Mouse (Mus musculus): ENCODE results near the gene Eif5a. TPM values are rescaled to one million over a fixed set of nuclear protein-coding genes. Genes with fewer than 3 reads are reported as not detected.

The Eif5a gene
- polyA plus RNA-seq, 1 experiment = 2,079 TPM

DNA sequence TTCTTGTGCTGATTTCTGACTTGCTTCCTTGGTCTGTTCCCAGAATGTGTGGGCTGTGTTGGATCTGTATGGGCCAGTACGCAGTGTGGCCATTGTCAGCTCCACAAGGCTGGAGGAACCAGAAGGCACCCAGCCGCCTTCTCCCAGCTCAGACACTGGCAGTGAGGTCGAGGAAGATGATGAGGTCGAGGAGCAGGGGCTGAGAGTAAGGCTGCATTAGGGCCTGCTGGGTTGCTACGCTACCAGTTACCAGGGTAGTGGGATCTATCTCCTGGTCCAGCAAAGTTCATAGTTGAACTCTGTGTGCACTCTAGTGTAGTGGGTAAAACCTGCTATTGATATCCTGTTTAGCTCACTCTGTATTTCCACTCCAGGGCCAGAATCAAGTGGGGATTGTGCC is 12.6 kb downstream of the Eif5a start:
- H3K27me3 ChIP-seq (replicated peaks) = no peaks in the 10 kb centered on the region
- no peak overlapping the region for H3K4me3 ChIP-seq (replicated peaks)
- peaks cover 15% of the 10 kb centered on the region for H3K4me1 ChIP-seq
- TF ChIP-seq FLI1 (IDR thresholded peaks at IDR 0.05; ENCODE audit: low read length) (no peak), GATA1 (IDR thresholded peaks at IDR 0.05; ENCODE audit: borderline replicate concordance, low read length) (no peak)
- H3K9me3 ChIP-seq = no peaks in the 10 kb centered on the region
- peaks cover 92% of the 10 kb centered on the region for H3K36me3 ChIP-seq (replicated peaks; ENCODE audit: low read length)

DNA sequence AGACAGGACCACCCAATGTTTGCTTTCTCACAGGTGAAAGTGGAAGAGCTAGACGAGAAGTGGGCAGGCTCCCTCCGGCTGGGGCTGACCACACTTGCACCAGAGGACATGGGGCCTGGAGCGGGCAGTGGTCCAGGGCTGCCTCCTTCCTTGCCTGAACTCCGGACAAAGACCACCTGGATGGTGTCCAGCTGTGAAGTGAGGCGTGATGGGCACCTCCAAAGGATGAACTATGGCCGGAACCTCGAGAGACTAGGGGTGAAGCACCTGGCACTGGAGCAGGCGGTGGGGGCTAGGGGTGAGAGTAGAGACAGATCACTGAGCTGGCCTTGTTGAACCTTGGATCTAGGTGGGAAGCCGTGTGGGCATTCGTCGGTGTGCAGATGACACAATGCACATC is 13.1 kb downstream of the Eif5a start:
- H3K27me3 ChIP-seq (replicated peaks) = no peaks in the 10 kb centered on the region
- H3K4me1 ChIP-seq = peaks cover 15% of the 10 kb centered on the region
- H3K9me3 ChIP-seq = no peaks in the 10 kb centered on the region
- TF ChIP-seq FLI1 (IDR thresholded peaks at IDR 0.05; ENCODE audit: low read length) (no peak), GATA1 (IDR thresholded peaks at IDR 0.05; ENCODE audit: borderline replicate concordance, low read length) (no peak)
- no peak overlapping the region for H3K4me3 ChIP-seq (replicated peaks)
- H3K36me3 ChIP-seq (replicated peaks; ENCODE audit: low read length) = peaks cover 97% of the 10 kb centered on the region

DNA sequence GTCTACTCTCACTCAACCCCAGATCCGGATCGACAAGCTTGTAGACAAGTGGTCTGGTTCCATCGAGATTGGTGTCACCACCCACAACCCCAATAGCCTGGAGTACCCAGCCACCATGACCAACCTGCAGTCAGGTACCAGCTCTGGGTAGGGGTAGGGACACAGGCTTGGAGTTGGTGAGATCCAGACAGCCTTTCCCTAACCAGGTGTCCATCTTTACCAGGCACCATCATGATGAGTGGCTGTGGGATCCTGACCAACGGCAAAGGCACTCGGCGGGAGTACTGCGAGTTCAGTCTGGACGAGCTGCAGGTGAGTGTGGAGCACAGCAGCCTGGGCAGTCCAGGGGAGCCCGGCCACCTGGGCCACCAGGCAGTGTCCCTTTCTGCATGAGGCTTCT is 17.4 kb downstream of the Eif5a start:
- Histone ChIP-seq H3K4me1 (peaks cover 39% of the 10 kb centered on the region), H3K36me3 (replicated peaks; ENCODE audit: low read length) (peaks cover 63% of the 10 kb centered on the region), H3K27me3 (replicated peaks) (no peaks in the 10 kb centered on the region), H3K9me3 (no peaks in the 10 kb centered on the region), H3K4me3 (replicated peaks) (no peak overlapping the region)
- no peak for TF ChIP-seq GATA1 (IDR thresholded peaks at IDR 0.05; ENCODE audit: borderline replicate concordance, low read length)
- TF ChIP-seq FLI1 (IDR thresholded peaks at IDR 0.05; ENCODE audit: low read length) = no peak

DNA sequence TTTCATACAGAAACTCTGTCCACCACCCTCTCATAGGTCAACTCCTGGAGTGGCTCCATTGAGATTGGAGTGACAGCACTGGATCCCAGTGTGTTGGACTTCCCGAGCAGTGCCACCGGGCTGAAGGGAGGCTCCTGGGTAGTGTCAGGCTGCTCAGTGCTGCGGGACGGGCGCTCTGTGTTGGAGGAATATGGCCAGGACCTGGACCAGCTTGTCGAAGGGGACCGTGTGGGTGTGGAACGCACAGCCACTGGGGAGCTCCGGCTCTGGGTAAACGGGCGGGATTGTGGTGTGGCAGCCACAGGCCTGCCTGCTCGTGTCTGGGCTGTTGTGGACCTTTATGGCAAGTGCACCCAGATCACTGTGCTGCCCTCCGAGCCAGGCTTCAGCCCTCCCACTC is 18.8 kb downstream of the Eif5a start:
- Histone ChIP-seq H3K36me3 (replicated peaks; ENCODE audit: low read length) (peaks cover 50% of the 10 kb centered on the region), H3K4me3 (replicated peaks) (peak overlapping the region; percentile 97), H3K9me3 (no peaks in the 10 kb centered on the region), H3K4me1 (peaks cover 52% of the 10 kb centered on the region), H3K27me3 (replicated peaks) (no peaks in the 10 kb centered on the region)
- no peak for TF ChIP-seq FLI1 (IDR thresholded peaks at IDR 0.05; ENCODE audit: low read length)
- no peak for TF ChIP-seq GATA1 (IDR thresholded peaks at IDR 0.05; ENCODE audit: borderline replicate concordance, low read length)

DNA sequence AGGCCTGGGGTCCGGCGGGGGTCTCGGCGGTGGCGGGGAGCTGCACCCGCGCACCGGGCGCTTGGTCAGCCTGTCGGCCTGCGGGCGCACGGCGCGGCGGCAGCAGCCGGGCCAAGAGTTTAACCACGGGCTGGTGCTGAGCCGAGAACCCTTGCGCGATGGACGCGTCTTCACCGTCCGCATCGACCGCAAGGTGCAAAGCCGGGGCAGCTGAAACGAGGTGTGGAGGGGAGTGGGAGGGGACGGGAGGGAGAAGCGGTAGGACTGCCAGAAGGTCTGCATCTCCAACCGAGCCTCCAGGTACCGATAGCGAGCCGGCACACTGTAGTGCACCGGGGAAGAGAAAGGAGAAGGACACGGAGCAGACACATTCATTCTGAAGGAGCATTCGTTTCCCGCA is 19.8 kb downstream of the Eif5a start:
- TF ChIP-seq GATA1 (IDR thresholded peaks at IDR 0.05; ENCODE audit: borderline replicate concordance, low read length) = no peak
- TF ChIP-seq FLI1 (IDR thresholded peaks at IDR 0.05; ENCODE audit: low read length) = no peak
- Histone ChIP-seq H3K4me3 (replicated peaks) (peak overlapping the region; percentile 97), H3K27me3 (replicated peaks) (no peaks in the 10 kb centered on the region), H3K9me3 (no peaks in the 10 kb centered on the region), H3K4me1 (peaks cover 55% of the 10 kb centered on the region), H3K36me3 (replicated peaks; ENCODE audit: low read length) (peaks cover 40% of the 10 kb centered on the region)

DNA sequence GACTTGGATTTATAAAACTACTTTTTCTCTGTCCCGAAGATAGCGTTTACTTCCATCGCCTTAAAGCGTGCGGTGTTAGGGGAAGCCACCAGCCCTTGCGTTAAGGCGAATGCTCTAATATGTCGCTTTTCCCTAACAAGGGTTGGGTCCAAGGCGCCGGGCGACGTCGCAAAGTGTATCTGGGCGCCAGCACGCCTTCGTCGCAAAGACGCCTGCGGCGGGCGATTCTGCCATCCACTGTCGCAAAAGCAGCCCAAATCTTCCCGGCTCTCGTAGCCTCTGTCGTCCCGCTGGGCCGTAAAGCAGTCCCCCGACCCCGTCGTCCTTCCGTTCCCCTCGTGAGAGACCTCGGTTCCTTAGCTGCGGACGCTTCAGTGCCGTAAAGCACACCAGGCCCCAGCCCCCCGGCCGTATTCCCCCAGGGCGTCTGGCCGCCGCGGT is 20.3 kb downstream of the Eif5a start:
- Histone ChIP-seq H3K9me3 (no peaks in the 10 kb centered on the region), H3K4me1 (peaks cover 55% of the 10 kb centered on the region), H3K4me3 (replicated peaks) (peak overlapping the region; percentile 97), H3K36me3 (replicated peaks; ENCODE audit: low read length) (peaks cover 34% of the 10 kb centered on the region), H3K27me3 (replicated peaks) (no peaks in the 10 kb centered on the region)
- TF ChIP-seq GATA1 (IDR thresholded peaks at IDR 0.05; ENCODE audit: borderline replicate concordance, low read length) (no peak), FLI1 (IDR thresholded peaks at IDR 0.05; ENCODE audit: low read length) (no peak)

DNA sequence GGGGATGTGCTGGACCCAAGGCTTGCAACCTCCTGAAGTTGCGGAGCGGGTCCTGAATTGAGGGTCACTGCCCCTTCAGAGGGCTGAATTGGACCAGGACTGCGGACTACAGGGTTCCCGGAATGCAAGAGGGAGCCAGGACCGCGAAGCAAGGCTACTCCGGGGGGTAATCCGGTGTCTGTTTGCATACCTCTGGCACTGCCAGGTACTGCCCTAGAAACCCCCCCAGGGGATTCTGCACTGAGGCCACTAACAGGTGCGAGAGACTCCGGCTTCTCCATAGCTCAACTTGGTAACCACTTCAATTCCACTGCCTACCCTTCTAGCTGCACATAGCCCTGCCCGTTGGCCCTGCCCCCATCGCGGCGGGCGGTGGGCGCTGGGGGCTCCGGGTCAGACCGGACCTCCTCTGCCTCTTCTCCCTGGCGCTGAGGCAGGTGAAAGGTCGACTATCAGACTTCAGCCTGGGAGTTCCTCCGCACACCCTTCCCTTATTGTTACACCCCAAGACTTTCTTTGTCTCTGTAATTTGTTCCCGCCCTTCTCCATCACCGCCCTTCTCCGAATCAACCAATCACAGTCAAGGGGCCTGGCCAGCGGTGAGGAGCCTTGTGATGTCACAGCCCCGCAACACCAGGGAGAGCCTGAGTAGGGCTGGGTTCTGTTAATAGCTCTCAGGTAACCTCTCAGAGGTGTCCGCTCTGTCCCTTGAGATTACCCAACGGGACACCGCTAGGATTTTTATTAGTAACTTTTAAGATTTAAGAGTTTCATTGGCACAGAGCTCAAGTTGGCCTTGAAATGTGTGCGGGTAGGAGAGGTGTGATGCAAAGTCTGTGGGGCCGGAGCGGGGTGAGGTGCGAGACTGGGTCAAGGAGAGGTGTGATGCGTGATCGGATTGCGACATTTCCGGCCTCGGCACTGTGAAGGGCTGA is 21.0 kb downstream of the Eif5a start, which contains the start of the genes 2810408A11Rik and Neurl4:
Gene 2810408A11Rik (minus strand): TSS at position 517 of the 935 bp plus-strand sequence.
Gene Neurl4 (plus strand): TSS at position 602 of the 935 bp plus-strand sequence.
- no peaks in the 10 kb centered on the region for H3K27me3 ChIP-seq (replicated peaks)
- peak within 1 kb of the TSS; percentile 97 for H3K4me3 ChIP-seq (replicated peaks)
- TF ChIP-seq FLI1 (IDR thresholded peaks at IDR 0.05; ENCODE audit: low read length) (no peak), GATA1 (IDR thresholded peaks at IDR 0.05; ENCODE audit: borderline replicate concordance, low read length) (no peak)
- H3K4me1 ChIP-seq = peaks cover 58% of the 10 kb centered on the region
- peaks cover 27% of the 10 kb centered on the region for H3K36me3 ChIP-seq (replicated peaks; ENCODE audit: low read length)
- no peaks in the 10 kb centered on the region for H3K9me3 ChIP-seq

DNA sequence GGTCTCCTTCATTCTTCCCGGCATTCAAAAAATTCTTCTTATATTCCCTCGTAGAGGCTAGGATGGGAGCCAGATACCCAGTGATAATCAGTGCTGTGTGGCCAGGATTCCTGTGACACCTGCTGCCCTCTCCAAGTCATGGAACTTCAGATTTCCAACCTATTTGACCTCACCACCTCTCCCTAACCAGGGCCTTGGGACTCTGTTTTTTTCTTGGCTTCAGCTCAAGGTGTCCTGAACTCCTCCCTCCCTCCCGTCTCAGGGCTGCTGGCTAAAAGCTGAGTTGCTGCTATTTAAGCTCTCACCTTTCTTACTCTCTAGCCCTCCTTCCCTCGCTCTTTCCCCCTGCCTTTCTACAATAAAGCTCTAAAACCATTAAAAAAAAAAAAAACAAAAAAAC is 21.9 kb downstream of the Eif5a start:
- Histone ChIP-seq H3K4me3 (replicated peaks) (no peak overlapping the region), H3K4me1 (peaks cover 67% of the 10 kb centered on the region), H3K27me3 (replicated peaks) (no peaks in the 10 kb centered on the region), H3K36me3 (replicated peaks; ENCODE audit: low read length) (peaks cover 19% of the 10 kb centered on the region), H3K9me3 (no peaks in the 10 kb centered on the region)
- no peak for TF ChIP-seq GATA1 (IDR thresholded peaks at IDR 0.05; ENCODE audit: borderline replicate concordance, low read length)
- TF ChIP-seq FLI1 (IDR thresholded peaks at IDR 0.05; ENCODE audit: low read length) = no peak

DNA sequence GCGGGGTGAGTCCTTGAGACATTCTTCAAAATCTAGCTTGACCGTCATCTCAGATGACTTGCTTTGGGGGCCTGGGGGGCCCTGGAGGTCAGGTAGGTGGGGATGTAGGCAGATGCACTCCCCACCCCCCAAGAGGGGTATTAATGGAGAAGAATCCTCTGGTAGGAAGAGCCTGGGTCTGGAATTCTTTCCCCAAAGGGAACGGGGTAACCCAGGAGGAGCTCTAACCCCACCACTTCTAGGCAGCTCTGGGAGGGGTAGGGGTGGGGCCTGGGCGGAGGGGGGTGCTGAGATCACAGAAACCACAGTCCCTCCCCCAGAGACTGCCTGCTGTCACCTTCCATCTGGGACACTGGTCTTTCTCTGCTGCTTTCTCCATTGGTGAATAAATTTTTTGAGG is 26.5 kb downstream of the Eif5a start, which contains the start of gene Acap1:
Gene Acap1 (minus strand): TSS at position 249 of the 400 bp plus-strand sequence.
- Histone ChIP-seq H3K9me3 (no peaks in the 10 kb centered on the region), H3K4me3 (replicated peaks) (peak within 1 kb of the TSS; percentile 88), H3K36me3 (replicated peaks; ENCODE audit: low read length) (peaks cover 6% of the 10 kb centered on the region), H3K27me3 (replicated peaks) (no peaks in the 10 kb centered on the region), H3K4me1 (peaks cover 79% of the 10 kb centered on the region)
- TF ChIP-seq GATA1 (IDR thresholded peaks at IDR 0.05; ENCODE audit: borderline replicate concordance, low read length) = no peak
- no peak for TF ChIP-seq FLI1 (IDR thresholded peaks at IDR 0.05; ENCODE audit: low read length)

DNA sequence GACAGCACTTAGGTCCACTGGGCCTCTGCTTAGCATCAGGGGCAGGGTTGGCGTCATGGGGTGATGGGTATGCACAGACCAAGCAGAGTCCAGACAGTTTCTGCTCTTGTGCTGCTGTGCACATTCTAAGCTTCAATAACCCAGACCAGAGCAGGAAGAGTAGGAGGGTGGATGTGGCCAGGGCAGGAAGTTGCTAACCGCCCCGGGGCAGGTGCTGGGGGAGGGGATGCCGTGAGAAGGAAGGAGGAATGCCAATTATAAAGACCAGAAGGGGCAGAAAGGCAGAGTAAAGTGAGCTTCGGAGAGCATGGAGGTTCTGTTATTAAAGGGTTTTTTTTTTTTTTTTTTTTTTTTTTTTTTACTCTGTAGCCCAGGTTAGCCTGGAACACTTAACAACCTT is 27.1 kb downstream of the Eif5a start:
- peaks cover 78% of the 10 kb centered on the region for H3K4me1 ChIP-seq
- TF ChIP-seq GATA1 (IDR thresholded peaks at IDR 0.05; ENCODE audit: borderline replicate concordance, low read length) = no peak
- TF ChIP-seq FLI1 (IDR thresholded peaks at IDR 0.05; ENCODE audit: low read length) = no peak
- H3K4me3 ChIP-seq (replicated peaks) = peak overlapping the region; percentile 88
- no peaks in the 10 kb centered on the region for H3K27me3 ChIP-seq (replicated peaks)
- H3K36me3 ChIP-seq (replicated peaks; ENCODE audit: low read length) = peaks cover 12% of the 10 kb centered on the region
- no peaks in the 10 kb centered on the region for H3K9me3 ChIP-seq

Measured in megakaryocyte, embryonic 14.5 days (primary cell).